Mouse (Mus musculus): ENCODE data around the gene Scp2.

- TF ChIP-seq CTCF (IDR thresholded peaks at IDR 0.05) (no peak), POLR2A (IDR thresholded peaks at IDR 0.05; ENCODE audit: insufficient read depth, low read depth, low read length) (no peak)
Measured at GRCm38 (mm10) chr4:108130452-108130851, 14.3 kb downstream of the Scp2 start.

Measured in heart, adult 2 months (tissue).